Mouse (Mus musculus) forebrain, embryonic 15.5 days (tissue): ENCODE results near the gene Akr1c19. TPM values are rescaled to one million over a fixed set of nuclear protein-coding genes. Genes with fewer than 3 reads are reported as not detected.
"Not testable (repeated sequence)": the region's sequence is repeated elsewhere in the genome, so short reads cannot be mapped to it uniquely, and the experiment has no call there.

Experiments used
- ATAC-seq: fragments of 200-750 bp; cut with Nextera tagmentation; replicated peaks from 2 replicates; pipeline ENCODE4 v1.8.0; 2017; ENCODE audit warnings: mild to moderate bottlenecking, moderate TSS enrichment, moderate library complexity
- H3K27ac ChIP-seq: fragments of 300-500 bp; sonication (generic); replicated peaks from 2 replicates; pipeline ENCODE4 v1.5.1; 2015; ENCODE audit warnings: mild to moderate bottlenecking, inconsistent platforms
- H3K27me3 ChIP-seq: fragments of 300-500 bp; sonication (generic); 2 replicates; pipeline ENCODE4 v1.6.1; 2015; ENCODE audit warnings: inconsistent platforms
- H3K36me3 ChIP-seq: fragments of 300-500 bp; sonication (generic); 2 replicates; pipeline ENCODE4 v1.6.1; 2015; ENCODE audit warnings: mild to moderate bottlenecking, inconsistent platforms
- H3K4me1 ChIP-seq: fragments of 300-500 bp; sonication (generic); 2 replicates; pipeline ENCODE4 v1.6.1; 2015; ENCODE audit warnings: inconsistent platforms
- H3K4me2 ChIP-seq: fragments of 300-500 bp; sonication (generic); replicated peaks from 2 replicates; pipeline ENCODE4 v1.6.1; 2015; ENCODE audit warnings: mild to moderate bottlenecking, inconsistent platforms
- H3K4me3 ChIP-seq: fragments of 300-500 bp; sonication (generic); 2 replicates; pipeline ENCODE4 v1.5.1; 2015; ENCODE audit warnings: mild to moderate bottlenecking, inconsistent platforms
- H3K9ac ChIP-seq: fragments of 300-500 bp; sonication (generic); replicated peaks from 2 replicates; pipeline ENCODE4 v1.6.1; 2015; ENCODE audit warnings: mild to moderate bottlenecking, inconsistent platforms
- H3K9me3 ChIP-seq: fragments of 300-500 bp; sonication (generic); 2 replicates; pipeline ENCODE4 v1.6.1; 2016; ENCODE audit warnings: inconsistent platforms
- WGBS: fragments of 180-500 bp; shearing (Covaris S2); methylation state at CpG from one replicate; pipeline ENCODE4 v1.1.7; 2015; ENCODE audit warnings: mixed read lengths; 5-methylcytosine and 5-hydroxymethylcytosine counted together
- polyA plus RNA-seq: library from polyadenylated mRNA; unstranded; fragments of >200 nt; fragmentation: Nextera tagmentation; extraction: Ambion mirVana; gene quantifications from 2 replicates; pipeline ENCODE4 v1.2.1, GENCODE M21; 2015

Akr1c19 gene
- polyA plus RNA-seq, 1 experiment from 2014 or later: 7.1 TPM

GRCm38 (mm10) chr13:4230841-4231623 is 2.5 kb downstream of the Akr1c19 start:
- no peaks in the 10 kb centered on the region for H3K4me1 ChIP-seq
- H3K27me3 ChIP-seq: no peaks in the 10 kb centered on the region
- no peaks in the 10 kb centered on the region for H3K36me3 ChIP-seq
- no peak overlapping the region for H3K27ac ChIP-seq
- H3K4me2 ChIP-seq: no peak overlapping the region
- H3K9me3 ChIP-seq: no peaks in the 10 kb centered on the region
- 96% methylated on average over 8 of the region's 8 CpGs for WGBS
- H3K4me3 ChIP-seq: no peak overlapping the region
- no peak overlapping the region for H3K9ac ChIP-seq
- no peak for ATAC-seq

- WGBS: 82% methylated on average over 1 of the region's 1 CpGs
Observed at GRCm38 (mm10) chr13:4233135-4233534, 4.6 kb downstream of the Akr1c19 start.

GRCm38 (mm10) chr13:4233536-4234172 is 5.2 kb downstream of the Akr1c19 start:
- no peak for ATAC-seq
- H3K4me3 ChIP-seq: no peak overlapping the region
- no peaks in the 10 kb centered on the region for H3K27me3 ChIP-seq
- H3K27ac ChIP-seq: no peak overlapping the region
- H3K9ac ChIP-seq: no peak overlapping the region
- WGBS: 87% methylated on average over 3 of the region's 3 CpGs
- H3K9me3 ChIP-seq: no peaks in the 10 kb centered on the region
- H3K4me2 ChIP-seq: no peak overlapping the region
- no peaks in the 10 kb centered on the region for H3K36me3 ChIP-seq
- H3K4me1 ChIP-seq: no peaks in the 10 kb centered on the region

More at GRCm38 (mm10) chr13:4233135-4233534, 4.6 kb downstream of the Akr1c19 start:
- Histone ChIP-seq H3K4me1 (no peaks in the 10 kb centered on the region), H3K27ac (no peak overlapping the region), H3K9me3 (no peaks in the 10 kb centered on the region), H3K4me3 (no peak overlapping the region), H3K9ac (no peak overlapping the region), H3K27me3 (no peaks in the 10 kb centered on the region), H3K4me2 (no peak overlapping the region), H3K36me3 (no peaks in the 10 kb centered on the region)
- no peak for ATAC-seq

GRCm38 (mm10) chr13:4244861-4245559 is 16.5 kb downstream of the Akr1c19 start:
- H3K27me3 ChIP-seq: no peaks in the 10 kb centered on the region
- no peak overlapping the region for H3K27ac ChIP-seq
- peak overlapping the region; percentile 55 for H3K4me2 ChIP-seq
- H3K4me1 ChIP-seq: 0 out of 2 replicates have a peak, but pooled peaks cover 3% of the 10 kb centered on the region
- H3K4me3 ChIP-seq: peak overlapping the region; percentile 45
- H3K36me3 ChIP-seq: no peaks in the 10 kb centered on the region
- peak overlapping the region; percentile 45 for H3K9ac ChIP-seq
- ATAC-seq: peak; percentile 93
- no peaks in the 10 kb centered on the region; the same call in 1 of the 2 replicates for H3K9me3 ChIP-seq
- under 1% methylated on average over 13 of the region's 13 CpGs for WGBS

- no peak overlapping the region for H3K4me3 ChIP-seq
- no peak overlapping the region for H3K4me2 ChIP-seq
- ATAC-seq: no peak
- H3K27me3 ChIP-seq: no peaks in the 10 kb centered on the region
- H3K27ac ChIP-seq: no peak overlapping the region
- H3K4me1 ChIP-seq: 0 out of 2 replicates have a peak, but pooled peaks cover 3% of the 10 kb centered on the region
- WGBS: 61% methylated on average over 3 of the region's 3 CpGs
- no peaks in the 10 kb centered on the region for H3K36me3 ChIP-seq
- H3K9me3 ChIP-seq: no peaks in the 10 kb centered on the region
- H3K9ac ChIP-seq: no peak overlapping the region
Observed at GRCm38 (mm10) chr13:4249347-4249746, 20.8 kb downstream of the Akr1c19 start.

- not testable (repeated sequence) for H3K4me3 ChIP-seq, H3K9ac ChIP-seq, H3K27me3 ChIP-seq, H3K36me3 ChIP-seq, H3K4me2 ChIP-seq, H3K9me3 ChIP-seq, ATAC-seq, H3K4me1 ChIP-seq, H3K27ac ChIP-seq
Observed at GRCm38 (mm10) chr13:4256894-4257293, 28.4 kb downstream of the Akr1c19 start.

- Histone ChIP-seq H3K4me3 (no peak overlapping the region), H3K9me3 (no peaks in the 10 kb centered on the region), H3K27ac (no peak overlapping the region), H3K4me2 (no peak overlapping the region), H3K36me3 (no peaks in the 10 kb centered on the region), H3K27me3 (no peaks in the 10 kb centered on the region), H3K9ac (no peak overlapping the region), H3K4me1 (no peaks in the 10 kb centered on the region)
- ATAC-seq: no peak
- 79% methylated on average over 6 of the region's 6 CpGs for WGBS
Observed at GRCm38 (mm10) chr13:4257349-4257748, 28.8 kb downstream of the Akr1c19 start.

GRCm38 (mm10) chr13:4264612-4265011 is 36.1 kb downstream of the Akr1c19 start:
- H3K27ac ChIP-seq: no peak overlapping the region
- no peak overlapping the region for H3K4me2 ChIP-seq
- no peak overlapping the region for H3K4me3 ChIP-seq
- no peaks in the 10 kb centered on the region for H3K4me1 ChIP-seq
- ATAC-seq: no peak
- no peaks in the 10 kb centered on the region for H3K9me3 ChIP-seq
- no peak overlapping the region for H3K9ac ChIP-seq
- no peaks in the 10 kb centered on the region for H3K27me3 ChIP-seq
- 87% methylated on average over 3 of the region's 3 CpGs for WGBS
- no peaks in the 10 kb centered on the region for H3K36me3 ChIP-seq

- 89% methylated on average over 2 of the region's 2 CpGs for WGBS
- no peaks in the 10 kb centered on the region for H3K9me3 ChIP-seq
- H3K4me3 ChIP-seq: no peak overlapping the region
- H3K9ac ChIP-seq: no peak overlapping the region
- no peak overlapping the region for H3K27ac ChIP-seq
- no peak for ATAC-seq
- H3K27me3 ChIP-seq: no peaks in the 10 kb centered on the region
- no peaks in the 10 kb centered on the region for H3K36me3 ChIP-seq
- no peak overlapping the region for H3K4me2 ChIP-seq
- H3K4me1 ChIP-seq: no peaks in the 10 kb centered on the region
Observed at GRCm38 (mm10) chr13:4265047-4265446, 36.5 kb downstream of the Akr1c19 start.

- not testable (repeated sequence) for H3K27me3 ChIP-seq, H3K9ac ChIP-seq, H3K9me3 ChIP-seq, ATAC-seq, H3K4me1 ChIP-seq, H3K27ac ChIP-seq, H3K4me2 ChIP-seq, H3K4me3 ChIP-seq, H3K36me3 ChIP-seq
- 89% methylated on average over 2 of the region's 2 CpGs for WGBS
Observed at GRCm38 (mm10) chr13:4265455-4265854, 37.0 kb downstream of the Akr1c19 start.

- Histone ChIP-seq H3K36me3 (no peaks in the 10 kb centered on the region), H3K4me2 (no peak overlapping the region), H3K9me3 (no peaks in the 10 kb centered on the region), H3K27me3 (no peaks in the 10 kb centered on the region), H3K27ac (no peak overlapping the region), H3K4me3 (no peak overlapping the region), H3K4me1 (no peaks in the 10 kb centered on the region), H3K9ac (no peak overlapping the region)
- ATAC-seq: no peak
Observed at GRCm38 (mm10) chr13:4270860-4271259, 42.4 kb downstream of the Akr1c19 start.

- Histone ChIP-seq H3K4me2 (no peak overlapping the region), H3K9me3 (no peaks in the 10 kb centered on the region), H3K9ac (no peak overlapping the region), H3K27ac (no peak overlapping the region), H3K27me3 (no peaks in the 10 kb centered on the region), H3K4me1 (no peaks in the 10 kb centered on the region), H3K36me3 (no peaks in the 10 kb centered on the region), H3K4me3 (no peak overlapping the region)
- no peak for ATAC-seq
- WGBS: 93% methylated on average over 2 of the region's 2 CpGs
Observed at GRCm38 (mm10) chr13:4277526-4277925, 49.0 kb downstream of the Akr1c19 start.
